Mouse (Mus musculus) heart, adult 2 months (tissue): ENCODE measurements around the gene Schip1.

Experiments
- CTCF ChIP-seq: fragments of 200-600 bp; IDR thresholded peaks from 2 replicates; pipeline ENCODE4 v1.8.1; 2022; ENCODE audit warnings: antibody characterized with exemption, mild to moderate bottlenecking, moderate library complexity
- EP300 ChIP-seq: fragments of 200-500 bp; IDR thresholded peaks from 2 replicates; pipeline ENCODE4 v1.6.1; 2011; ENCODE audit warnings: low read depth, low read length, control low read depth; ENCODE audit not compliant: insufficient read depth
- POLR2A ChIP-seq: fragments of 200-500 bp; IDR thresholded peaks from 2 replicates; pipeline ENCODE4 v1.6.1; 2011; ENCODE audit warnings: mild to moderate bottlenecking, low read depth, low read length, control low read depth; ENCODE audit not compliant: insufficient read depth

DNA sequence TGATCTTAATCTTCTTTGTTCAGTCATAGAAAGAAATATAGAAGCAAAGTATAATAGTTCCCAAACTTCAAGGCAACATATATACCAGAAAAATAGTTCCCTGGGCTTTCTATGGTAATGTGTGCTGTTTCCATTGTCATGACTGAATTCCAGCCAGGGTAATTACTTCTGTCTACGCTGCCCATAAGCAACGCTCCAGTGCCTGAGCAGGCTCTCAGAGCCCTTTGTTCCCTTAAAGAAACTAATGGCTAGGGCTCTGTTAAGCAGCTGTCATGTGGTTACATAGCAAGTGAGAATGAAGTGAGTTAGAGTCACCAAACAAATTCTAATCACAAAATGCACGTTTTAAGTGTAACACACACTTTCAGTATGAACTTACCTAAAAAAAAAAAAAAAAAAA lies 206.9 kb downstream of the Schip1 start:
- TF ChIP-seq CTCF (no peak), POLR2A (no peak), EP300 (no peak)
